Mouse (Mus musculus) stomach, postnatal 0 days (tissue): ENCODE data around the gene Evi2a. TPM values are rescaled to one million over a fixed set of nuclear protein-coding genes. Genes with fewer than 3 reads are reported as not detected.

Experiments
- ATAC-seq: fragments of 200-750 bp; cut with Nextera tagmentation; 2 replicates; pipeline ENCODE4 v1.8.0; 2017; ENCODE audit not compliant: low FRiP score, low TSS enrichment
- DNase-seq: peaks from one replicate; pipeline ENCODE4 v3.0.0-alpha.2; 2016; ENCODE audit warnings: low spot score
- H3K27ac ChIP-seq: fragments of 300-500 bp; sonication (generic); replicated peaks from 2 replicates; pipeline ENCODE4 v1.5.1; 2014; ENCODE audit warnings: mild to moderate bottlenecking, control low read depth
- H3K27me3 ChIP-seq: fragments of 300-500 bp; sonication (generic); 2 replicates; pipeline ENCODE4 v1.6.1; 2014; ENCODE audit warnings: low read length; ENCODE audit not compliant: control insufficient read depth, insufficient read depth
- H3K36me3 ChIP-seq: fragments of 300-500 bp; sonication (generic); 2 replicates; pipeline ENCODE4 v1.6.1; 2014; ENCODE audit warnings: low read length, mixed read lengths; ENCODE audit not compliant: control insufficient read depth, insufficient read depth
- H3K4me1 ChIP-seq: fragments of 300-500 bp; sonication (generic); replicated peaks from 2 replicates; pipeline ENCODE4 v1.6.1; 2014; ENCODE audit warnings: antibody characterized with exemption; ENCODE audit not compliant: control insufficient read depth, insufficient read depth
- H3K4me2 ChIP-seq: fragments of 300-500 bp; sonication (generic); replicated peaks from 2 replicates; pipeline ENCODE4 v1.6.1; 2014; ENCODE audit warnings: low read depth, mild to moderate bottlenecking, control low read depth, moderate library complexity
- H3K4me3 ChIP-seq: fragments of 300-500 bp; sonication (generic); 2 replicates; pipeline ENCODE4 v1.5.1; 2014; ENCODE audit warnings: low read depth, low read length, control low read depth
- H3K9ac ChIP-seq: fragments of 300-500 bp; sonication (generic); 2 replicates; pipeline ENCODE4 v1.6.1; 2014; ENCODE audit warnings: mild to moderate bottlenecking, low read length, control low read depth, mixed read lengths
- H3K9me3 ChIP-seq: fragments of 300-500 bp; sonication (generic); 2 replicates; pipeline ENCODE4 v1.6.1; 2016; ENCODE audit warnings: low read length; ENCODE audit not compliant: control insufficient read depth
- CTCF ChIP-seq: IDR thresholded peaks from 2 replicates; pipeline ENCODE4 v1.5.1; 2016; ENCODE audit warnings: antibody characterized with exemption, low read depth, mild to moderate bottlenecking, moderate library complexity
- EP300 ChIP-seq: optimal IDR thresholded peaks from 2 replicates; pipeline ENCODE3; 2016; ENCODE audit warnings: antibody characterized with exemption
- WGBS: fragments of 180-500 bp; shearing (Covaris S2); extraction: QIAGEN DNeasy Blood & Tissue Kit; methylation state at CpG from one replicate; pipeline ENCODE4 v1.1.7; 2014; 5-methylcytosine and 5-hydroxymethylcytosine counted together
- polyA plus RNA-seq: library from polyadenylated mRNA; unstranded; fragments of >200 nt; fragmentation: Nextera tagmentation; extraction: Ambion mirVana; gene quantifications from 2 replicates; pipeline ENCODE4 v1.2.1, GENCODE M21; 2015

The Evi2a gene
- polyA plus RNA-seq, 1 experiment from 2014 or later = 3.0 TPM

DNA sequence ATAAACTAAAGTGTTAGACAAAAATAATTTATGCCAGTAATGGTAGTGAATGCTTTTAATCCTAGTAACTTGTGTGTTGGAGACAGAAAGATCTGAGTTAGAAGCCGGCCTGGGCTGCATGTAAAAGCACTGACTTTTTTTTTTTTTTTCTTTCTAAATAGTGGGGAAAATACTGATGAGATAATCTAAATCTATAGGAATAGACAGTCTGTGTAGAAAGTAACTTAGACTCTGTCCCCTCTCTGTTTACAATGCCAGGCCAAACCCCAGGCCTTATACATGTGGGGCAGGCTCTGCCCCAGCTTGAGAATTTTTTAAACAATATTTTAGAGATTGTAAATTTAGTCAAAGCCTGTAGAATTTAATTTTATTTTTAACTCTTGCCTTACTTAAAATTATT, 7.5 kb downstream of the Evi2a start:
- no peaks in the 10 kb centered on the region for H3K9me3 ChIP-seq
- no peak overlapping the region for H3K9ac ChIP-seq
- no peak overlapping the region for H3K4me3 ChIP-seq
- H3K4me1 ChIP-seq = no peaks in the 10 kb centered on the region
- no peak for DNase-seq
- no peak overlapping the region for H3K27ac ChIP-seq
- no peak for TF ChIP-seq EP300
- TF ChIP-seq CTCF = no peak
- no peak for ATAC-seq
- H3K4me2 ChIP-seq = no peak overlapping the region
- no peaks in the 10 kb centered on the region; the same call in 1 of the 2 replicates for H3K36me3 ChIP-seq
- 58% methylated on average over 1 of the region's 1 CpGs for WGBS
- no peaks in the 10 kb centered on the region for H3K27me3 ChIP-seq

DNA sequence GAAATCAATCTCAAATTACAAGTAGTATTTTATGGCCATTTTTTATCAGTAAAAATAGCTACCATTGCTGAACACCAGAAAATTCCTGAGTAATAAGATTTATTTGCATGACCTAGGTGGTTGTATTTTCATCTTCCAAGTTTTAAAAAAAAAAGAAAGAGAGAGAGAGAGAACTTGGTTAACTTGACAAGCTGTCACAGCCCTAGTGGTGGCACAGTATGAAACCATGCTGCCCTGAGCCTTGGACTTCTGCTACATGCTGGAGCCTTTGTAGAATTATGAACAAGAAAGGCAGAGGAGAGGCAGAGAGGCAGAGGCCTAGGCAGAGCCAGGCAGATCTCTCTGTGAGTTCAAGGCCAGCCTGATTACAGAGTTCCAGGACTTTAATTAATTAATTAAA, 8.5 kb downstream of the Evi2a start:
- TF ChIP-seq EP300 (no peak), CTCF (no peak)
- H3K27me3 ChIP-seq = no peaks in the 10 kb centered on the region
- no peaks in the 10 kb centered on the region for H3K4me1 ChIP-seq
- no peak for DNase-seq
- no peaks in the 10 kb centered on the region for H3K36me3 ChIP-seq
- no peak overlapping the region for H3K27ac ChIP-seq
- no peak overlapping the region for H3K4me2 ChIP-seq
- H3K9me3 ChIP-seq = no peaks in the 10 kb centered on the region
- H3K4me3 ChIP-seq = no peak overlapping the region
- ATAC-seq = no peak
- no peak overlapping the region for H3K9ac ChIP-seq

DNA sequence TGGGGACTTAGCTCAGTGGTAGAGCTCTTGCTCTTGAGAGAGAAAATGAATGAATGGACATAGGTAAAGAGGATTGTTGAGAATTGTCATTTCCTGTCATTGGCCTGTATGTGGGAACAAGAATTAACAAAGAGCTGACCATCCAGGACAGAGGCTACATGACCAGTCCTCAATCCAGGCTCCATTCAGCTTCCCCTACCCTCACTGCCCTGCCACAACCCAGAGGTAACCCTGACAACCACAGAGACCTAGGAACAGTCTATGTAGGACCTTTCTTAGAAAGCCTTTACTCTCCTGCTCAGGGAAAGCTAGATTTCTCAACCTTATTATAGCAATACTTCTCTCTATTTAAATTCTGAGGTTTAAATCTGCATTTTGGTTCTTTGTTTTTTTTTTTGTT, 9.6 kb downstream of the Evi2a start:
- Histone ChIP-seq H3K4me3 (no peak overlapping the region), H3K27ac (no peak overlapping the region), H3K4me1 (no peaks in the 10 kb centered on the region), H3K9ac (no peak overlapping the region), H3K36me3 (no peaks in the 10 kb centered on the region), H3K27me3 (no peaks in the 10 kb centered on the region), H3K9me3 (no peaks in the 10 kb centered on the region), H3K4me2 (no peak overlapping the region)
- DNase-seq = no peak
- TF ChIP-seq CTCF (no peak), EP300 (no peak)
- no peak for ATAC-seq

DNA sequence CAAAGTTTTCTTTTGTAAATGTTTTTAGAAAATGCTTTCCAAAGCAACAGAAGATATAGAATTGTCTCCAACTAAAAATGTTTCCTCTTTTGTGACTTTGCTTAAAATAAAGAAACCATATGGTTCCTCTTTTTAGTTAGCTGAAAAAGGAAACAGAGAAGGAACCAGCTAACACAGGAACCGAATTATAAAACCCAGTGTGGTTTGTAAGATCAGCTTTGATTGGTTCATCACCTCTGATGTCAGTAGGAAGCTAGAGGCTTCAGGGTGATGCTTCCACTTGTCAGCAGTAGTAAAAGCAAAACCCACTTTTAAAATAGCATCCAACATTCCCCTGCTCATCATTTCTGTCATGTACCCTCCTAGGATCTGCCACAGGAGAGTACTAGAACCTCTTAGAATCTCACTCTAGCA, 10.5 kb downstream of the Evi2a start:
- TF ChIP-seq EP300 = no peak
- no peak for TF ChIP-seq CTCF
- ATAC-seq (no peak), DNase-seq (no peak)
- no peaks in the 10 kb centered on the region for H3K9me3 ChIP-seq
- H3K4me3 ChIP-seq = no peak overlapping the region
- H3K27ac ChIP-seq = no peak overlapping the region
- H3K4me1 ChIP-seq = no peaks in the 10 kb centered on the region
- H3K36me3 ChIP-seq = no peaks in the 10 kb centered on the region
- H3K4me2 ChIP-seq = no peak overlapping the region
- H3K9ac ChIP-seq = no peak overlapping the region
- H3K27me3 ChIP-seq = no peaks in the 10 kb centered on the region
- WGBS = 66% methylated on average over 1 of the region's 1 CpGs

DNA sequence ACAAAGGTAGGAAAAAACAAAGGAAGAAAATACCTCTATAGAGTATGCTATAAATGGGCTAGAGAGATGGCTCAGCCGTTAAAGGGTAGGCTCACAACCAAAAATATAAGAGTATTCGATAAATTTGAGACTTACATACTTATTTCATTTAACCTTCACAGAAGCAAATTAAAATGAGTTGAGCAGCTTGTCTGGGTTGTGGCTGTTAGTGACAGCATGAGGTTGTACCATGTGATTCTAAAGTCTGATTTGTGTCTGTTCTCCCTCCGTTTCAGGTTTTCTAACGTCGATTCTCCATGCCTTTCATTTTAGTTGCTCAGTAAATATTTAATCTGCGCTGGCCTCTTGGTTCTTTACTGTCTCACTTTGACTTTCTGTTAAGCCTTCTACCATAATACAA, 11.1 kb downstream of the Evi2a start:
- no peaks in the 10 kb centered on the region for H3K27me3 ChIP-seq
- no peak overlapping the region for H3K4me2 ChIP-seq
- no peak overlapping the region for H3K9ac ChIP-seq
- no peak overlapping the region for H3K4me3 ChIP-seq
- no peak overlapping the region for H3K27ac ChIP-seq
- 56% methylated on average over 6 of the region's 6 CpGs for WGBS
- no peaks in the 10 kb centered on the region for H3K4me1 ChIP-seq
- no peaks in the 10 kb centered on the region for H3K9me3 ChIP-seq
- no peak for ATAC-seq
- DNase-seq = no peak
- TF ChIP-seq CTCF (no peak), EP300 (no peak)
- H3K36me3 ChIP-seq = no peaks in the 10 kb centered on the region

DNA sequence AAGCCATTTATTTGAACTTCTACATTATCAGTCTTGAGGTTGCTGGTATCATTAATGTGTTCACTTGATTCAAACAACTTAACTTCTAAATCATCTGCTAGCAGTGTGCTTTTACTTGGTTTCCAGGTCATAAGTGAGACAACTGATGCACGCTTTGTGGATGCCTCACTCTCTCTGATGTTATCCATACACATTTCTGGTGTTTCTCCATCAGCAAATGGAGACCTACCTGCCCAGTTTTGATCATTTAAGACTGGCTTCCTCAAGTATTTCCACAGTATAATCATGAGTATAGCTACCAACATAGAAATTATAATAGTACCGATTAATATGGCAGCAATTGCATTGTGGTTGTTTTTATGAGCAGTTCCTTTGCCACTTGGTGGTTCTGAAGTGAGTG, 14.6 kb downstream of the Evi2a start:
- DNase-seq (no peak), ATAC-seq (no peak)
- WGBS = 96% methylated on average over 2 of the region's 2 CpGs
- Histone ChIP-seq H3K27me3 (no peaks in the 10 kb centered on the region), H3K4me1 (no peaks in the 10 kb centered on the region), H3K27ac (no peak overlapping the region), H3K4me3 (no peak overlapping the region), H3K4me2 (no peak overlapping the region), H3K36me3 (no peaks in the 10 kb centered on the region), H3K9ac (no peak overlapping the region), H3K9me3 (no peaks in the 10 kb centered on the region)
- no peak for TF ChIP-seq EP300
- no peak for TF ChIP-seq CTCF

DNA sequence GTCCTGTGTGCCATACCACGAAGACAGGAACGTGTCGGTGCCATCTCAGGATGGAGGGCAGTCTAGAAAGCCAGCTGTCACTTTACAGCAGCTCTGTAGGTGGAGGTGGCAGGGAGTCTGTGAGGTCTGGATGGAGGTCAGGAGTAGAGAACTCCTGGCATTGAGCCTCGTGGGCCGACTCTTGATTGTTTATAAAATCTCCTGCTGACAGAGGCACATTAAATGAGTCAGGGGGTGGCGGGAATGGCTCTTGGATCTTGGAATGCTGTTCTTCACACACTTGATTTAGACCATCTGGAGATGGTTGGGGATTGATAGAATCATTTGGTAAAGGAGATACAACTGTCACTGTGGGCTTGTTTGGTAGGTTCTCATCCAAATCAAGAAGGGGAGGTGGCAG, 15.1 kb downstream of the Evi2a start:
- Histone ChIP-seq H3K4me3 (no peak overlapping the region), H3K4me1 (no peaks in the 10 kb centered on the region), H3K36me3 (no peaks in the 10 kb centered on the region), H3K27me3 (no peaks in the 10 kb centered on the region), H3K9ac (no peak overlapping the region), H3K4me2 (no peak overlapping the region), H3K27ac (no peak overlapping the region), H3K9me3 (no peaks in the 10 kb centered on the region)
- ATAC-seq = no peak
- WGBS = 57% methylated on average over 6 of the region's 6 CpGs
- DNase-seq = no peak
- TF ChIP-seq EP300 = no peak
- no peak for TF ChIP-seq CTCF
